Mouse (Mus musculus) left cerebral cortex, postnatal 4 days (tissue): ENCODE measurements around the gene Hoxb2. TPM values are rescaled to one million over a fixed set of nuclear protein-coding genes. Genes with fewer than 3 reads are reported as not detected.

Experiments
- DNase-seq: peaks from one replicate; pipeline ENCODE4 v3.0.0-alpha.2; 2022
- intact Hi-C: fragments of 180-260 bp; cut with DNase I; formaldehyde crosslinking; loops from one replicate; pipeline ENCODE4 v1.15.1; 2025
- total RNA-seq, 2 experiments: library from RNA; stranded (reverse); gene quantifications; 2 replicates each; pipeline ENCODE4 v1.2.3; 2021

Gene Hoxb2
- total RNA-seq, 2 experiments from 2014 or later = not detected

DNA sequence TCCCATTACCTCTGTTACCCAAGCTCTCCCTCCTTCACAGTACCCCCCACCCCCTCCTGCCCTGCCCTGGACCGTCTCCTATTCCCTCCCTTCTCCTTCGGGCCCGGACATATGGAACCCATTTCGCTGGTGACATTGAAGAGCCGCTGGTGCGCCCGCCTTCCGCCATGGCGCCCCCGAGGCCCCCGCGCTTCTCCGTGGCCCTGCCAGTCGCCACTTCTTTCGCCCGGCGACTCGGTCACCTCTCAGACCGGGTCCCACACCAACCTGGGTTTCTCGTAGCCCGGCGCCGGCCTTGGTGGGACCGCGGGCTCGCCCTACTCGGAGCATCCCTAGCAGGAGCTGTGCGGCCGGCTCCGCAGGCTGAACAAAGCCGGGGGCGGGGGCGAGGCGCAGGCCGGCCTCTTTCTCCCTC is 17.7 kb upstream of the Hoxb2 start:
- intact Hi-C loops = no loop called here
- DNase-seq = no peak

DNA sequence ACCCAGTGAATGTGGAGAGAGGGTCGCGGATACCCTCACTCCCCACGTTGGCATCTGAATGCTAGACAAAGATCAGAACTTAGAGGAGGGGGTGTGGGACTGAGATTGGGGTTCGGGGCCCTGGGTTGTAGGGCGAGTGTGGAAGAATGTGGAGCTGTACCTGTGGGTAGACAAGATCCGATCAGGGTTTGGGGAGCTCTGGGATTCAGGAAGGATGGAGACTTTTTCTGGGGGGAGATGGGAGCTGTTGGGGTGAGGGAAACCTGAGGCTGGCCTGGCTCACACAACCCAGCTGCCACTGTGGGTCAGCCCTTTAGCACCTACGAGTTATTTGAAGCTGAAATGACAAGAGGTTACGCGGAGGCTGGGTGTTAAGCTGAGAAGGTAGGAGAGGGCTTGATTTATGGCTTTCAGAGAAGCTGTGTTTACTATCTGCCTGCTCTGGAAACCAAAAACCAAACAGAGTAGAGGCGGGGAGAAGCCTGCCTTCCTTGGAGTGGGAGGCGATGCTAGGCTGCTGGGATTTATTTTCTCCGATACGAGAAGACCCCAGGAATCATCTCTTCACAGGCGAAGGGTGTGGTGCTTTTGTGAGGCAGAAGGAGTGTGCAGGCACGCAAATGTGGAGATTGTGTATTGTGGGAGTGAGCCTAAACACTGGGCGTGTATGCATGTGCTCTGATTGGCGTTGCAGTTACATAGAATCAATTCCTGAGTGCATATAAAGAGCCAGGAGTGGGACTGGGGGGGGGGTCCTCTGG is 16.9 kb upstream of the Hoxb2 start:
- DNase-seq = no peak
- intact Hi-C loops = no loop called here

DNA sequence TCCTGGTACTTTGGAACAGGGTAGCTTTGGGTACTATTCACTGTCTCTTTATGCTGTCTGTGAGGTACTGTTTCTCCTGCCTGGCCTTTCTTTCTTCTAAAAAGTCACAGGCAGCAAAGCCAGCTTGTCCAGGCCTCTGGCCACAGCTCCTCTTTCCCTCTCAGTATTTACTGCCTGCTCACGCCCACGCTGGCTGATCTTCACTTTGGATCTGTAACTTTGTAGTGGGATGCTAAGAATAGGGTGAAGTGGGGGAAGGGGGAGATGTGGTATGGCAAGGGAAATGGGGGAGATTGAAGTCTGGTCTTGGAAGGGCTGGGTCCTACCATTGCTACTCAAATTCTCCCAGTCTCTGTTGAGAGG is 16.3 kb upstream of the Hoxb2 start:
- intact Hi-C loops = no loop called here
- no peak for DNase-seq

- DNase-seq = no peak
- intact Hi-C loops = no loop called here
Observed at GRCm38 (mm10) chr11:96334998-96335397, 15.3 kb upstream of the Hoxb2 start.

- no peak for DNase-seq
- intact Hi-C loops = no loop called here
Observed at GRCm38 (mm10) chr11:96336597-96336996, 13.7 kb upstream of the Hoxb2 start.

- intact Hi-C loops = no loop called here
- no peak for DNase-seq
Observed at GRCm38 (mm10) chr11:96337026-96337425, 13.3 kb upstream of the Hoxb2 start.

GRCm38 (mm10) chr11:96338957-96339855 is 11.1 kb upstream of the Hoxb2 start:
- intact Hi-C loops = no loop called here
- no peak for DNase-seq

GRCm38 (mm10) chr11:96340698-96341365 is 9.5 kb upstream of the Hoxb2 start:
- no peak for DNase-seq
- intact Hi-C loops = no loop called here

GRCm38 (mm10) chr11:96341701-96342575 is 8.4 kb upstream of the Hoxb2 start:
- no peak for DNase-seq
- intact Hi-C loops = no loop called here

DNA sequence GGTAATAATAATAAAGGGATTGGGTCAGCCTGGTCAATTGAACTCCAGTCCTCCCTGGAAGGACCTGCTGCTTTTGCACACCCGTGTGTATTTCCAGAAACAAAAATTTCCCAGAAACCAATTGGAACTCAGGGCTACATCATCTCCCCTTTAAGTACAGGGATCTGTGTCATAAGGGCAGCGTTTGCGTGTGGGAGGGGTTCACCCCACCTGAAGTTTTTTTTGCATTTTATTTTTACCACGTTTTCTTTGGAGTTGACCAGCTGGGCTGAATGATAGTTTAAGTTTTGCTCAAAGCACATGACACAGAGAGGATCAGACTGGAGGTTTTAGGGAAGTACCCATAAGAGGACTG is 7.8 kb upstream of the Hoxb2 start:
- DNase-seq = no peak
- intact Hi-C loops = no loop called here

- no peak for DNase-seq
- intact Hi-C loops = no loop called here
Observed at GRCm38 (mm10) chr11:96343206-96343745, 7.0 kb upstream of the Hoxb2 start.

- intact Hi-C loops = no loop called here
- DNase-seq = no peak
Observed at GRCm38 (mm10) chr11:96344061-96344877, 6.1 kb upstream of the Hoxb2 start.

DNA sequence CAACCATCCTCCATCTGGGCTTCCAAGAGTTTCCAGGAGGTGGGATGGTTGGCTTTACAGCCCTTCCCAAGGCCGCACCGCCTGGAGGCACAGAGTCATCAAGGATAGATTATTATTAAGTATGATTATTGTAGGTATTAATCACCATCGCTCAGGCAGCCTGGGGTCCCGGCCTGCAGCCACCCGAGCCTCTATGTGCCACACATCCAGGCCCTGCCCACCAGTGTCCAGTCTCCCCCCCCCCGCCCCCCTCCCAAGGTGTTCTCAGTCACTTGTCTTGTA is 5.5 kb upstream of the Hoxb2 start:
- intact Hi-C loops = no loop called here
- no peak for DNase-seq

- DNase-seq = no peak
- intact Hi-C loops = no loop called here
Observed at GRCm38 (mm10) chr11:96345220-96345892, 5.0 kb upstream of the Hoxb2 start.

DNA sequence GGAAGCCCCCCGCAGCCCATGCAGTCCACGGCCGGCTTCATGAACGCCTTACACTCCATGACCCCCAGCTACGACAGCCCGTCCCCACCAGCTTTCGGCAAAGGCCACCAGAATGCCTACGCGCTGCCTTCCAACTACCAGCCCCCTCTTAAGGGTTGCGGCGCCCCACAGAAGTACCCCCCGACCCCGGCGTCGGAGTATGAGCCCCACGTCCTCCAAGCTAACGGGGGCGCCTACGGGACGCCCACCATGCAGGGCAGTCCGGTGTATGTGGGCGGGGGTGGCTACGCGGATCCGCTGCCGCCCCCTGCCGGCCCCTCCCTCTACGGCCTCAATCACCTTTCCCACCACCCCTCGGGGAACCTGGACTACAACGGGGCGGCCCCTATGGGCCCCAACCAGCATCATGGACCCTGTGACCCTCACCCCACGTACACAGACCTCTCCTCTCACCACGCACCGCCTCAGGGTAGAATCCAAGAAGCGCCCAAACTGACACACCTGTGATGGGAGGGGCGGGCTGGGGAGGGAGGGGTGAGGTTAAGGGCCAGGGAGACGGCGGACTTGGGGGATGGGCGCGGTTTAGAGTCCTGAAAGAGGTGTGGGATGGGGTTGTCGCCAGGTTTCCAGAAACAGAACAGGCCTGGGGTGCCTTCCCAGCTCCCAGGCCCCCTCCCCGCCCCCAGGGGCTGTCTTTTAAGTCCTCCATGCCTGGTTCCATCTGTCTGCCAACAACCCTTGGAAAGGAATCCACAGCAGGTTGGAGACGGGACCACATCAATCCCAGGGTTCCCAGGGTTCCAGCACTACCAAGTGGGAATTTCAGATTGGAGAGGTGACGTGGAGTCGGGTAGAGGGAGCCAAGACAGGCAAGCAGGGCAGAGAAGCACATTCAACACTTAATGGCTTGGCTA is 4.2 kb upstream of the Hoxb2 start:
- no peak for DNase-seq
- intact Hi-C loops = no loop called here

- no peak for DNase-seq
- intact Hi-C loops = no loop called here
Observed at GRCm38 (mm10) chr11:96346916-96347520, 3.3 kb upstream of the Hoxb2 start.

GRCm38 (mm10) chr11:96347717-96348116 is 2.6 kb upstream of the Hoxb2 start:
- no peak for DNase-seq
- intact Hi-C loops = no loop called here
